Mouse (Mus musculus) gastrocnemius, postnatal 10 days (tissue): ENCODE measurements at regions not wholly inside any gene's neighbourhood (a gene's known extent, or its start where the extent isn't known, plus 50 kb on each side); places are given as distances from the start of the nearest gene placed in this dataset.
"Not testable (repeated sequence)": the region's sequence is repeated elsewhere in the genome, so short reads cannot be mapped to it uniquely, and the experiment has no call there.

Experiments
- DNase-seq: peaks from one replicate; pipeline ENCODE4 v3.0.0; 2021; ENCODE audit warnings: mixed read lengths

DNA sequence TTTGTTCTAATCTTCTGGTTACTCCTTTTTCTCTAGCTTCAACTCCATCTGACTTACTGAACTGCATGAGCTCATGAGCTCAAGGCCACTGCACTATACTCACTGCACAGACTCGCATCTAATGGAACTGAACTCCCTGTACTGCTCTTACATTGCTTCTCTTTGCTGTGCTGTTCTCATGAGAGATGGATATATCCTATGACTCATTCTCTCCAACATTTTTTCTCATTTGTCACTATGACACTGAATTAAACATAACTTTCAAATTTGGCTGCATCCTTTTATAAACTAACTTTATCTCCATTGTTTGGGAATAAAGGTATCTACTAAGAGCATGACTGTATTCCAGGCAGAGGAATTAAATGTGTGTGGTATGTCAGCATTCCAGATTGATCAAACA is 806.2 kb downstream of the Rab28 start:
- DNase-seq = no peak

DNA sequence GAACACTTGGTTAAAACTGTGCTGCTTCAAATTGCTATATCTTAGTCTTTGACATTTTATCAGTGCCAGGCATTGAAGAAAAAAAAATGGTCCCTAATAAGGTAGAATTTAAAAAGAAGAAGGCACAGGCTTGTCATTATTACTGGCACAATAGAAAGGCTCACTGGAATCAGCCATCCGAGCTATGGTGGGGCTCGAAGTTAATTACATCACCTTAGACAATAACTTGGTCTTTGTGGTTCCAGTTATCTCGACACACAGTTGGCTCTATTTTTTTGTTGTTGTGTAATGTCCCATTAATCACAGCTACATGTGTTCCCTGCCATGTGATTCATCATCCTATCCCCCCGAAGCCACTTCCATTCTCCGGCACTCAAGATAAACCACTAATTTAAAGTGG is 825.1 kb downstream of the Rab28 start:
- DNase-seq = no peak

DNA sequence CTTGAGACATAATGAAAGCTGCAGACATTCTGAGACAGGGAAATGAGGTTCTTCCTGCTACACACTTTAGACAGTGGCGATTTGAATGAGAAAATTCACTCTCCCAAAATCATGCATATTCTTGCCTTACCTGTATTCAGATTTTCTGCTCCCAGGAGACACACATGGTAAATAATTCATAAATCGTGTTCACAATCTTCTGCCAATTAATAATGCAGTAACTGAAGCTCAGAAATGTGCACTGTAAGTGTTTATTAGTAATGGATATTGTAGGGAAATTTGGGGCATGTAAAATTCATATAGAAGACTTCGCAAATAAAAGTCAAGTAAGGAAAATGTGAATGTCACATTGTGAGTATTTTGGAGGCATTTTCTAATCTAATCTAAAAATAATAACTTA is 830.2 kb downstream of the Rab28 start:
- DNase-seq = no peak

DNA sequence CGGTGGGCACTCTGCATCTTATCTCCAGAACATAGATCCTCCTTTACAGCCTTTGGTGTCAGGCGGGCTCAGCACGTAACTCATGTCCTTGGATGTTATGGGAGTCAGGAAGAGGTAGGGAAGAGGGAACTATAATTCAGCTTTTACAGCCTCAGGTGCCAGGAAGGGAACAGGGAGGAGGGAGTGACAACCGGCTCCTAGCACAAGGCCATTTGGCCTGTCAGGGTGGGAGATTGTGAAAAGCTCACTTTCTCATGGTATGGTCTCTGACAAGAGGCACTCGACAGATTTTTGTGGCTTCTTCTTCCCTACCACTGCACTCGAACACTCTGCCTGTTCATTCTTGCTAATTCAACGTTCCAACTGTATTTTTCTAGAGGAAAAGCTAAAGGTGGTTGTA is 845.6 kb downstream of the Rab28 start:
- not testable (repeated sequence) for DNase-seq
